Mouse (Mus musculus): ENCODE measurements around the gene Fam171a1. TPM values are rescaled to one million over a fixed set of nuclear protein-coding genes. Genes with fewer than 3 reads are reported as not detected.

Fam171a1 gene
- polyA plus RNA-seq, 2 experiments, result 1.7 to 2.4 TPM

- Histone ChIP-seq H3K27ac (no peak overlapping the region), H3K4me3 (ENCODE audit: insufficient read depth in 1 of 2, low read depth in 2 of 2, low read length in 2 of 2) (no peak overlapping the region), H3K27me3 (ENCODE audit: control insufficient read depth, insufficient read depth, low read length) (no peaks in the 10 kb centered on the region), H3K36me3 (replicated peaks; ENCODE audit: control insufficient read depth, insufficient read depth, low read depth) (no peaks in the 10 kb centered on the region), H3K9ac (replicated peaks) (no peak overlapping the region), H3K9me3 (ENCODE audit: control insufficient read depth, low read length) (no peaks in the 10 kb centered on the region), H3K4me1 (replicated peaks; ENCODE audit: control insufficient read depth in 2 of 2, insufficient read depth in 2 of 2, low read length in 1 of 2) (no peaks in the 10 kb centered on the region), H3K4me2 (ENCODE audit: low read depth) (no peak overlapping the region)
- ATAC-seq (ENCODE audit: insufficient read depth) (no peak), DNase-seq (ENCODE audit: low read depth in 3 of 3, low spot score in 3 of 3) (no peak)
- TF ChIP-seq CTCF (IDR thresholded peaks at IDR 0.05; ENCODE audit: low read depth) (no peak), EP300 (IDR thresholded peaks at IDR 0.05; ENCODE audit: low read depth) (no peak)
- 65% methylated on average over 3 of the region's 3 CpGs for WGBS (ENCODE audit: insufficient replicate concordance)
Observed at GRCm38 (mm10) chr2:3266466-3266865, 152.4 kb downstream of the Fam171a1 start.

- Histone ChIP-seq H3K27me3 (ENCODE audit: control insufficient read depth, insufficient read depth, low read length) (no peaks in the 10 kb centered on the region), H3K4me3 (ENCODE audit: insufficient read depth in 1 of 2, low read depth in 2 of 2, low read length in 2 of 2) (no peak overlapping the region), H3K9ac (replicated peaks) (no peak overlapping the region), H3K4me1 (replicated peaks; ENCODE audit: control insufficient read depth in 2 of 2, insufficient read depth in 2 of 2, low read length in 1 of 2) (no peaks in the 10 kb centered on the region), H3K4me2 (ENCODE audit: low read depth) (no peak overlapping the region), H3K27ac (no peak overlapping the region), H3K9me3 (ENCODE audit: control insufficient read depth, low read length) (no peaks in the 10 kb centered on the region), H3K36me3 (replicated peaks; ENCODE audit: control insufficient read depth, insufficient read depth, low read depth) (no peaks in the 10 kb centered on the region)
- TF ChIP-seq CTCF (IDR thresholded peaks at IDR 0.05; ENCODE audit: low read depth) (no peak), EP300 (IDR thresholded peaks at IDR 0.05; ENCODE audit: low read depth) (no peak)
- no peak for ATAC-seq (ENCODE audit: insufficient read depth)
- WGBS (ENCODE audit: insufficient replicate concordance), result 13% methylated on average over 3 of the region's 3 CpGs
- DNase-seq (ENCODE audit: low read depth in 3 of 3, low spot score in 3 of 3), result no peak
Observed at GRCm38 (mm10) chr2:3267879-3268278, 153.9 kb downstream of the Fam171a1 start.

GRCm38 (mm10) chr2:3273349-3273748 lies 159.3 kb downstream of the Fam171a1 start:
- ATAC-seq (ENCODE audit: insufficient read depth), result no peak
- no peaks in the 10 kb centered on the region for H3K36me3 ChIP-seq (replicated peaks; ENCODE audit: control insufficient read depth, insufficient read depth, low read depth)
- no peaks in the 10 kb centered on the region for H3K4me1 ChIP-seq (replicated peaks; ENCODE audit: control insufficient read depth in 2 of 2, insufficient read depth in 2 of 2, low read length in 1 of 2)

GRCm38 (mm10) chr2:3276106-3276505 lies 162.1 kb downstream of the Fam171a1 start:
- no peak overlapping the region for H3K4me3 ChIP-seq (ENCODE audit: insufficient read depth in 1 of 2, low read depth in 2 of 2, low read length in 2 of 2)
- H3K9ac ChIP-seq (replicated peaks), result no peak overlapping the region
- no peak overlapping the region for H3K27ac ChIP-seq
- no peak for TF ChIP-seq EP300 (IDR thresholded peaks at IDR 0.05; ENCODE audit: low read depth)
- no peak for TF ChIP-seq CTCF (IDR thresholded peaks at IDR 0.05; ENCODE audit: low read depth)
- DNase-seq (ENCODE audit: low read depth in 3 of 3, low spot score in 3 of 3), result no peak
- no peaks in the 10 kb centered on the region for H3K36me3 ChIP-seq (replicated peaks; ENCODE audit: control insufficient read depth, insufficient read depth, low read depth)
- no peaks in the 10 kb centered on the region for H3K4me1 ChIP-seq (replicated peaks; ENCODE audit: control insufficient read depth in 2 of 2, insufficient read depth in 2 of 2, low read length in 1 of 2)
- no peak for ATAC-seq (ENCODE audit: insufficient read depth)
- WGBS (ENCODE audit: insufficient replicate concordance), result 38% methylated on average over 2 of the region's 2 CpGs
- no peaks in the 10 kb centered on the region for H3K27me3 ChIP-seq (ENCODE audit: control insufficient read depth, insufficient read depth, low read length)
- no peak overlapping the region for H3K4me2 ChIP-seq (ENCODE audit: low read depth)
- no peaks in the 10 kb centered on the region for H3K9me3 ChIP-seq (ENCODE audit: control insufficient read depth, low read length)

More at GRCm38 (mm10) chr2:3273349-3273748, 159.3 kb downstream of the Fam171a1 start:
- H3K4me2 ChIP-seq (ENCODE audit: low read depth), result no peak overlapping the region
- H3K27ac ChIP-seq, result no peak overlapping the region
- no peak overlapping the region for H3K4me3 ChIP-seq (ENCODE audit: insufficient read depth in 1 of 2, low read depth in 2 of 2, low read length in 2 of 2)
- H3K9me3 ChIP-seq (ENCODE audit: control insufficient read depth, low read length), result no peaks in the 10 kb centered on the region
- 61% methylated on average over 2 of the region's 2 CpGs for WGBS (ENCODE audit: insufficient replicate concordance)
- TF ChIP-seq CTCF (IDR thresholded peaks at IDR 0.05; ENCODE audit: low read depth), result no peak
- no peak for TF ChIP-seq EP300 (IDR thresholded peaks at IDR 0.05; ENCODE audit: low read depth)
- no peak for DNase-seq (ENCODE audit: low read depth in 3 of 3, low spot score in 3 of 3)
- H3K27me3 ChIP-seq (ENCODE audit: control insufficient read depth, insufficient read depth, low read length), result no peaks in the 10 kb centered on the region
- no peak overlapping the region for H3K9ac ChIP-seq (replicated peaks)

Small RNA genes within 50 kb of the gene (microRNA-seq; reads per million reads assigned to microRNA genes)
- gene Gm27306, result not detected

Other genes with a start within 250 kb of the Fam171a1 start
- 3.3 and 4.9 TPM in 2 replicates for gene Nmt2, start 170.0 kb downstream of the Fam171a1 start, polyA plus RNA-seq (2012; rRNA removed)
- gene Nmt2, start 170.0 kb downstream of the Fam171a1 start, polyA plus RNA-seq (2014; fragmentation: Nextera tagmentation; extraction: Ambion mirVana), result 13.5 and 14.1 TPM in 2 replicates
- gene Rpp38, start 218.4 kb downstream of the Fam171a1 start, polyA plus RNA-seq (2012; rRNA removed), result 6.2 and 9.9 TPM in 2 replicates
- gene Rpp38, start 218.4 kb downstream of the Fam171a1 start, polyA plus RNA-seq (2014; fragmentation: Nextera tagmentation; extraction: Ambion mirVana), result 13.2 and 14.4 TPM in 2 replicates
- gene Acbd7, start 221.9 kb downstream of the Fam171a1 start, polyA plus RNA-seq (2012; rRNA removed), result 0.33 and 0.36 TPM in 2 replicates
- gene Acbd7, start 221.9 kb downstream of the Fam171a1 start, polyA plus RNA-seq (2014; fragmentation: Nextera tagmentation; extraction: Ambion mirVana), result 0.48 and 1.0 TPM in 2 replicates

Data from liver, embryonic 14.5 days (tissue).